Mouse (Mus musculus) neural tube, embryonic 11.5 days (tissue): ENCODE results near the gene Sart1. TPM values are rescaled to one million over a fixed set of nuclear protein-coding genes. Genes with fewer than 3 reads are reported as not detected.
"Not testable (repeated sequence)": the region's sequence is repeated elsewhere in the genome, so short reads cannot be mapped to it uniquely, and the experiment has no call there.

Experiments used
- ATAC-seq: fragments of 200-750 bp; cut with Nextera tagmentation; 2 replicates; pipeline ENCODE4 v1.8.0; 2017; ENCODE audit warnings: moderate number of reproducible peaks, mild to moderate bottlenecking, moderate TSS enrichment, moderate library complexity; ENCODE audit not compliant: insufficient read depth, low FRiP score, low TSS enrichment
- DNase-seq: peaks from one replicate; pipeline ENCODE4 v3.0.0-alpha.2; 2015; ENCODE audit warnings: low spot score
- H3K27ac ChIP-seq: fragments of 300-500 bp; sonication (generic); 2 replicates; pipeline ENCODE4 v1.5.1; 2014; ENCODE audit warnings: low read depth, mild to moderate bottlenecking, low read length
- H3K27me3 ChIP-seq: fragments of 300-500 bp; sonication (generic); 2 replicates; pipeline ENCODE4 v1.6.1; 2014; ENCODE audit warnings: mild to moderate bottlenecking, low read length, mixed read lengths; ENCODE audit not compliant: control insufficient read depth, insufficient read depth
- H3K36me3 ChIP-seq: fragments of 300-500 bp; sonication (generic); 2 replicates; pipeline ENCODE4 v1.6.1; 2014; ENCODE audit warnings: mild to moderate bottlenecking, low read length, moderate library complexity, mixed read lengths; ENCODE audit not compliant: control insufficient read depth, insufficient read depth
- H3K4me1 ChIP-seq: fragments of 300-500 bp; sonication (generic); 2 replicates; pipeline ENCODE4 v1.6.1; 2014; ENCODE audit warnings: low read length, mixed read lengths; ENCODE audit not compliant: control insufficient read depth, insufficient read depth
- H3K4me2 ChIP-seq: fragments of 300-500 bp; sonication (generic); 2 replicates; pipeline ENCODE4 v1.6.1; 2014; ENCODE audit warnings: low read depth, mild to moderate bottlenecking, moderate library complexity
- H3K4me3 ChIP-seq: fragments of 300-500 bp; sonication (generic); 2 replicates; pipeline ENCODE4 v1.5.1; 2014; ENCODE audit warnings: low read depth, low read length
- H3K9ac ChIP-seq: fragments of 300-500 bp; sonication (generic); 2 replicates; pipeline ENCODE4 v1.6.1; 2014; ENCODE audit warnings: mild to moderate bottlenecking, low read length
- H3K9me3 ChIP-seq: fragments of 300-500 bp; sonication (generic); 2 replicates; pipeline ENCODE4 v1.6.1; 2016; ENCODE audit warnings: low read length; ENCODE audit not compliant: control insufficient read depth
- WGBS: fragments of 180-500 bp; shearing (Covaris S2); extraction: QIAGEN DNeasy Blood & Tissue Kit; methylation state at CpG from one replicate; pipeline ENCODE4 v1.1.7; 2014; 5-methylcytosine and 5-hydroxymethylcytosine counted together
- polyA plus RNA-seq: library from polyadenylated mRNA; unstranded; fragments of >200 nt; fragmentation: Nextera tagmentation; extraction: Ambion mirVana; gene quantifications from 2 replicates; pipeline ENCODE4 v1.2.1, GENCODE M21; 2014

Gene Sart1
- polyA plus RNA-seq, 1 experiment from 2014 or later = 79.9 TPM

DNA sequence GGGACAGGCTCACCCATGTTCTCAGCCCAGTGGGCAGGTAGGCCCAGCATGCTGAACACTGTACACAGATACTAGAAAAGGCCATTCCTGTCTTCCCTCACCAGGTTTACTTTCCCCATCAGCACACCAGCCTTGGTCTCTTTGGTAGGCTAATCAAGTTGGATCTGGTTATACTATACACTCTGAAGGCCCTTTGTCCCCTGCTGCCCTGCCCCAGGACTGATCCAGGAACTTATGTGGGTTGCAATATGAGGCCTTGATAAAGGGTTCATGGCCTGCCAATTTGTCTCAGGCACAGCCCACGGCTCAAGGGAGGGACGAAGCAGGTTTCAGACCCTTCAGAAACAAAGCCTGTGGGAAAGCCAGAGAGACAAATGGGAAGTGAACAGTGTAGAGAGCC lies 34.9 kb downstream of the Sart1 start:
- no peaks in the 10 kb centered on the region for H3K9me3 ChIP-seq
- H3K27ac ChIP-seq = no peak overlapping the region
- DNase-seq (no peak), ATAC-seq (no peak)
- no peaks in the 10 kb centered on the region for H3K4me1 ChIP-seq
- no peak overlapping the region for H3K4me3 ChIP-seq
- H3K36me3 ChIP-seq = no peaks in the 10 kb centered on the region; the same call in 1 of the 2 replicates
- 85% methylated on average over 2 of the region's 2 CpGs for WGBS
- no peak overlapping the region for H3K9ac ChIP-seq
- H3K4me2 ChIP-seq = no peak overlapping the region
- H3K27me3 ChIP-seq = no peaks in the 10 kb centered on the region

DNA sequence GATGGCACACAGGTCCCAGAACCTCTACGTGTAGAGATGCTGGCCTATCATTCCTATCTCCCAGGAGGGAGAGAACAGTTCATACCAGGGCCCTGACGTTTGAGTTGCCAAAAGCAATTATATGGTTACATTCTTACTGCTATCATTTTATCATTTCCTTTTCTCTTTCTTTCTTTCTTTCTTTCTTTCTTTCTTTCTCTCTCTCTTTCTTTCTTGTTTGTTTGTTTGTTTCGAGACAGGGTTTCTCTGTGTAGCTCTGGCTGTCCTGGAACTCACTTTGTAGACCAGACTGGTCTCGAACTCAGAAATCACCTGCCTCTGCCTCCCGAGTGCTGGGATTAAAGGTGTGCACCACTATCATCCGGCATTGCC lies 39.0 kb downstream of the Sart1 start, which contains the start of gene Cst6:
Gene Cst6 (minus strand): TSS at position 73 of the 372 bp plus-strand sequence.
- not testable (repeated sequence) for ATAC-seq, H3K36me3 ChIP-seq, H3K4me1 ChIP-seq, H3K9me3 ChIP-seq, H3K27me3 ChIP-seq, DNase-seq, H3K27ac ChIP-seq
- WGBS = 61% methylated on average over 6 of the region's 6 CpGs
- Histone ChIP-seq H3K9ac (peak within 1 kb of the TSS; percentile 44), H3K4me3 (peak within 1 kb of the TSS; percentile 35), H3K4me2 (peak within 1 kb of the TSS; percentile 66)

DNA sequence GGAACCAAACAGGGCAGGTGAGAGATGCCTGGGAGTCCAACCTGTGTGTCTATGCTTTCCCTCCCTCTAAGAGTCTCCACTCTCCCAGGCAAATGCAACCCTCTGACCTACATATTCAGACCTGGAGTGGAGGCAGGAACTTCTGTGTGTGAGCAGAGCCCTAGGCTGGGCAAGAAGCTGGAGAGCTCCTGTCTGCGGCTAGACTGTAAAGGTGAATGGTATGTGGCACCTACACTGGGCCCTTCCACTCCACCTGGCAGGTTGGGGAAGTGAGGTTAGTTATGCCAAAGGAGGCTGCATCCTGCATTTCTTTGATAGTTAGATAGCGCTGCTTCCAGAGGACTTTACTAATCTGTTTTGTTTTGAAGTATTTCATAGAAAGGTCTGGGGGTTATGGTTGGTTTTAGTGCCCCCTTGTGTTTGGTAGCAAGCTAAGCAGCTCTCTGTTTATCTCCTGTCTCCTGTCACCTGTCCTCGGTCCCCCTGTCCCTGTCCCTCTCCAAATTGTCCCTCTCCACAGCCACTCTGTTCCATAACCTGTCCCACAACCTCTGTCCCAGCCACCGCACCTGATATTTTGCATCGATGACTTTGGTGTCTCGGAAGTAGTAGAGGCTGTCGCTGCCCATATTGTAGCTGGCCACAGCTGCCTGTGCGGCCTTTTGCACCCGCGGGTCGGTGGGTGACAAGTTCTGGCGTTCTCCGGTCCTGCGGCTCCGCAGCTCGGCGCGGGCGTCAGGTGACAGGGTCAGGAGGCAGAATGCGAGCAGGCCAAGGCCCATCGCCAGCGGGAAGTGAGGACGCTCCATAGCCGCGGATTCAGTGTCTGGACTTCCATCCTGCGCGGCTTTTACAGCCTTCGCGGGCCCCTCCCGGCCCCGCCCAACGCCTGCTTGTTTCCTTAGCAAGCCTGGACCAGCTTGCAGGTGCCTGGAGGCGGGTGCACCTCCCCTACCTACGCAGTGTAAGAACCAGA lies 39.7 kb downstream of the Sart1 start:
- no peak overlapping the region for H3K27ac ChIP-seq
- H3K4me2 ChIP-seq = peak overlapping the region; percentile 66
- no peak for ATAC-seq
- H3K4me1 ChIP-seq = no peaks in the 10 kb centered on the region
- peak overlapping the region; percentile 44 for H3K9ac ChIP-seq
- WGBS = 5% methylated on average over 34 of the region's 34 CpGs
- H3K4me3 ChIP-seq = peak overlapping the region; percentile 35
- no peaks in the 10 kb centered on the region for H3K9me3 ChIP-seq
- no peaks in the 10 kb centered on the region for H3K27me3 ChIP-seq
- H3K36me3 ChIP-seq = no peaks in the 10 kb centered on the region
- DNase-seq = peak; percentile 35

DNA sequence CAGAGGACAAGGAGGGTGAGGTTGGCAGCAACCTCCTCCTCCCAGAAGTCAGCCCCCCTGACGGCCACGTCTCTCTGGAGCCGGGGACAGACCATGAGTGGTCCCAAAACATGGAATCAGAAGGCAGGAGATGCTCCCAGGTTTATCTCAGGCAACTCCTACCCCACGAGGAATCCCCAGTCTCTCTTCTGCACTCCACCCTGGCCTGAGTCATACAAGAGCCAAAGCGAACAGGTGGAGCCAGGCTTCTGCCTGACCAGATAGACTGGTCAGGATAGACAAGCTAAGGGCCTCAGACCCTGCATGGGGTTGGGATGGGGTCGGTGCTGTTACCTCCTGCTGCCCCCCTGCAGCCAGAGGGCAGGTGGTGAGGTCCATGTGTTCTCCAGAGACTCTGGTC lies 40.4 kb downstream of the Sart1 start:
- no peak overlapping the region for H3K9ac ChIP-seq

DNA sequence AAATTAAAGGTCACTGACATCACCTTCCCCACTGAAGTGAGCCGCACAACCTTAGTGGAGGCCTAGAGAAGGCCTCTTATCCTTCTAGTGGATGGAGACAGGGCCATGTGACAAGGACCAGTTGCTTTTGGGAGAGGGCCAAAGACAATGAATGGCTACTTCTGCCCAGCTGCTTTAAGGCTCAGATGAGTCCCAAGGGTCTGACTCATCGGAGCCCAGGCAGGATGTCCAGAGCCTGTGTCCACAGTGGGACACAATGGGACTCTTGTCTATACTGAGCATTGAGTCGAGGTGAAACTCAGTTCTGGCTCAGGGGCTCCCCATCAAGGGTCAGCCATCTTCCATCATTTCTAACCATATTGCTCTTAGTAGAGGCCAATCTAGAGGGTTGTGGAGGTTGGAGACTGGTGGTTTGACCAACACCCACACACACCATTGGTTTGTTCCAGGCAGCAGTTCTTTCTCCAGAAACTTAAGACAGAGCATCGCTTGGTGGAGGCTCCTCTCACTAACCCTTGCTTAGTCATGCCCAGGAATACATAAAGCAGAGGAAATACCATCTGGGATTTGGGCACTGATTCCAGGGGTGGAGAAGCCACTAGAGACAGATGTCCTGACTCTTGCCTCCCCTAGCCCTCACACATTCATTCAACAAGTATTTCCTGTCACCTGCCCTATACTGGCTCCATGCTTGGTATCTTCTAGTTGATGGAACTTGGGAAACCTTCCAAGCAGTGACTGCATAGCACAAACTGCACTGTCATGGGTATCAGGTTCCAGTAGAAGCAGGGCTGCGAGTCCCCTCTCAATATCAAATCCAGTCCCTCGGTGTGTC lies 43.0 kb downstream of the Sart1 start:
- WGBS = 76% methylated on average over 6 of the region's 6 CpGs
- Histone ChIP-seq H3K27me3 (no peaks in the 10 kb centered on the region), H3K4me2 (no peak overlapping the region), H3K9me3 (no peaks in the 10 kb centered on the region), H3K4me3 (no peak overlapping the region), H3K27ac (no peak overlapping the region), H3K36me3 (no peaks in the 10 kb centered on the region), H3K9ac (no peak overlapping the region), H3K4me1 (no peaks in the 10 kb centered on the region)
- DNase-seq (no peak), ATAC-seq (no peak)

More for the DNA sequence above, 40.4 kb downstream of the Sart1 start:
- H3K27ac ChIP-seq = no peak overlapping the region
- WGBS = 87% methylated on average over 6 of the region's 6 CpGs
- H3K9me3 ChIP-seq = no peaks in the 10 kb centered on the region
- no peak for ATAC-seq
- no peak overlapping the region for H3K4me2 ChIP-seq
- DNase-seq = no peak
- no peaks in the 10 kb centered on the region for H3K27me3 ChIP-seq
- no peaks in the 10 kb centered on the region for H3K4me1 ChIP-seq
- no peaks in the 10 kb centered on the region for H3K36me3 ChIP-seq
- H3K4me3 ChIP-seq = no peak overlapping the region

DNA sequence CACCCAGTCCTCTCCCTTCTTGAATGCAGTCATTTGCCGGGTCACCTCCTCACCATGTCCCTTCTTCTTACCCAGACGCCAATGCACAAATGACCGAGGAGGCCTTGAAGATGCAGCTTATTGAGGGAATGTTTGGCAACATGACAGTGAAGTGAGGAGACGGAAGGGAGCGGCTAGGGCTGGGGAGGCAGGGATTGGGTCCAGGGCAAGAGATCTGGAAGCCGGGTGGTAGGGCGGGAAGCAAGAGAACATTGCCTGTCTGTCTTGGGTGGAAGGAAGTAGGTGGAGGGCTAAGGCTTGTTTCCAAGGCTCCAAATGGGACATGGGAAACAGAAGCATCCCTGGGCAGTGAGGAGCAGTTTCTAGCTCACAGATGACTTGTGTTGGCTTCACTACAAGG lies 47.1 kb downstream of the Sart1 start:
- no peaks in the 10 kb centered on the region for H3K27me3 ChIP-seq
- H3K4me3 ChIP-seq = no peak overlapping the region
- H3K4me2 ChIP-seq = no peak overlapping the region
- no peak overlapping the region for H3K27ac ChIP-seq
- no peak overlapping the region for H3K9ac ChIP-seq
- no peak for DNase-seq
- H3K9me3 ChIP-seq = no peaks in the 10 kb centered on the region
- no peak for ATAC-seq
- WGBS = 89% methylated on average over 7 of the region's 7 CpGs
- H3K36me3 ChIP-seq = no peaks in the 10 kb centered on the region
- no peaks in the 10 kb centered on the region for H3K4me1 ChIP-seq

DNA sequence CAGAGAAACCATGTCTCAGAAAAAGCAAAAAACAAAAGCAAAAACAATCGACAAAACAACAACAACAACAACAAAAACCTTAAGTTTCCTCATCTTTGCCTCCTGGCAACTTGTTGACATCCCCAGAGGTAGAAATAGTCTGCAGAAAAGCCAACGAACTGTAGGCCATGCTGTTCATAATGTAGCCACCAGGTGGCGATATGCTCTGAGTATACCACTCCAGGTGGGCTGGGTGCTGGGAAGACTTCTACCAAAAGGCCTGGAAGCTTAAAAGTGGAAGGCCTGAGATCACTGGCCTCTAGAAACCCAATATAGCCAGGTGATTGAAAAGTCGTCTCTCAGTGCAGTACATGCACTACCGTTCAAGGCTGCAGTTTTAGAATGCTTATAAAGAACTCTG lies 50.5 kb downstream of the Sart1 start:
- H3K4me3 ChIP-seq = no peak overlapping the region
- H3K4me1 ChIP-seq = no peaks in the 10 kb centered on the region
- DNase-seq = peak; percentile 70
- WGBS = 22% methylated on average over 5 of the region's 5 CpGs
- H3K4me2 ChIP-seq = no peak overlapping the region
- H3K27ac ChIP-seq = no peak overlapping the region
- ATAC-seq = no peak
- H3K27me3 ChIP-seq = no peaks in the 10 kb centered on the region
- H3K36me3 ChIP-seq = no peaks in the 10 kb centered on the region
- no peaks in the 10 kb centered on the region for H3K9me3 ChIP-seq
- no peak overlapping the region for H3K9ac ChIP-seq

DNA sequence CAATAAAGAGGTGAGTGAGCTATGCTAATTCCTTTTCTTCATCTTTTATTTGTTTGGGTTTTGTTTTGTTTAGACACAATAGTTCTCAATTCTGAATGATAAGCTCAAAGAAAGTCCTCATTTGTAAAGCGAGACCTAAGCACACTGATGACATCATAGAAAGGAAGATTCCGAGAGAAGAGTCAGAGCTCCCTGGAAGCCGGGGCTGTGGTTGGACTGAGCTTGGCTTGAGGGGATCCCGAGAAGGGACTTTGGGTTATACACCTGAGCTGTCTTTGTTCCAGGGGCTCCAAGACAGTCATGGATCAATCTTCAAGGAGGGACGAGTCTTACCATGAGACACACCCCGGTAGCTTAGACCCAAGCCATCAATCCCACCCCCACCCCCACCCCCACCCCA lies 53.1 kb downstream of the Sart1 start, which contains the start of gene Catsper1:
Gene Catsper1 (plus strand): TSS at position 301 of the 400 bp plus-strand sequence.
- no peaks in the 10 kb centered on the region for H3K4me1 ChIP-seq
- H3K27ac ChIP-seq = no peak within 1 kb of the TSS
- ATAC-seq = no peak
- H3K9ac ChIP-seq = no peak within 1 kb of the TSS
- no peaks in the 10 kb centered on the region for H3K36me3 ChIP-seq
- no peak within 1 kb of the TSS for H3K4me2 ChIP-seq
- no peak for DNase-seq
- WGBS = 92% methylated on average over 6 of the region's 6 CpGs
- no peak within 1 kb of the TSS for H3K4me3 ChIP-seq
- H3K9me3 ChIP-seq = no peaks in the 10 kb centered on the region
- no peaks in the 10 kb centered on the region for H3K27me3 ChIP-seq
